Mouse (Mus musculus) cerebellum, adult 2 months (tissue): ENCODE data around the gene Bach2.

Experiments
- CTCF ChIP-seq: fragments of 200-500 bp; IDR thresholded peaks from 2 replicates; pipeline ENCODE4 v1.5.1; 2011; ENCODE audit warnings: low read depth, mild to moderate bottlenecking, control low read depth, low read length, moderate library complexity, borderline replicate concordance; ENCODE audit not compliant: insufficient read depth
- POLR2A ChIP-seq: fragments of 200-500 bp; IDR thresholded peaks from 2 replicates; pipeline ENCODE4 v1.6.1; 2011; ENCODE audit warnings: low read length, control low read depth, borderline replicate concordance; ENCODE audit not compliant: insufficient read depth

DNA sequence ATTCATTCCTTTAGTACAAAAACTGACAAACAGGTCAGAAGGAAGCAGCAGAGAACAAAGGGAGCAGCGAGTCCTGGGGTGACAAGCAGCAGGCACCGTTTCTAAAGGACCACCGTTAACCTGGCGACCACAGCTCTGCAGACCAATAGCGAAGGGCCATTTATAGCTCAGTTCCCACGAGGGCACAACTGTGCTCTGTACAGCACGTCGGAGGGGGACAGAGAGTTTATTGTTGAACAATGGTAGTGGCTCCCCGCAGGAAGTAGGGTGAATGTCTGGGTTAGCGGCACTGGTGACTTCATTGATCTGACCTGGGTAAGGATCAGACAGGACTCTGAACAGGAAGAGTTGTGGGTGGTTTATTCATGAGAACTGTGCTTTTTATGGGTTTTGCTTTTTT, 112.6 kb downstream of the Bach2 start:
- TF ChIP-seq CTCF (no peak), POLR2A (no peak)
